8 mouse cellular contexts compared by ENCODE assay signal in genomic region chr16:4831650-4832419, GRCm38 (mm10). TPM values are rescaled to one million over a fixed set of nuclear protein-coding genes. Genes with fewer than 3 reads are reported as not detected.
DNase-seq lines count a peak whose midpoint lies in the region; ATAC-seq and TF ChIP-seq lines count a peak whose summit lies in the region.

No protein-coding gene starts in this region.

- 52% methylated on average over 15 of the region's 15 CpGs for WGBS in liver, postnatal 0 days (ENCODE audit: insufficient replicate concordance)

- H3K4me3 ChIP-seq in liver, postnatal 0 days (ENCODE audit: low read depth, low read length): no peak overlapping the region

- peaks cover 4% of the 10 kb centered on the region; the same call in 1 of the 2 replicates for H3K4me1 ChIP-seq in liver, postnatal 0 days (ENCODE audit: insufficient read depth)

- peak; percentile 46 to 78 for DNase-seq in adrenal gland, adult (ENCODE audit: inconsistent age in 2 of 2, low spot score in 1 of 2)
- DNase-seq in adrenal gland, adult 18-20 months (ENCODE audit: low spot score in 2 of 2): no peak
- DNase-seq in thymus, postnatal 14 days: peak; percentile 14
- no peak for DNase-seq in thymus, postnatal 10 days (ENCODE audit: low spot score in 2 of 2)
- peak; percentile 60 for DNase-seq in liver, postnatal 0 days
- no peak for DNase-seq in urinary bladder, postnatal 10 days (ENCODE audit: low spot score)
- no peak for DNase-seq in heart, adult 9 months (ENCODE audit: low spot score in 2 of 2)
- no peak for DNase-seq in thymus, postnatal 25 days

- no peak overlapping the region for H3K4me2 ChIP-seq in liver, postnatal 0 days (ENCODE audit: low read depth, low read length)

- peak overlapping the region; percentile 39; the same call in 1 of the 2 replicates for H3K27ac ChIP-seq in liver, postnatal 0 days (ENCODE audit: low read depth)

- peak; percentile 14 for ATAC-seq in liver, postnatal 0 days

- no peak for TF ChIP-seq EP300 in liver, postnatal 0 days (IDR thresholded peaks at IDR 0.05; ENCODE audit: low read depth)

- no peak overlapping the region for H3K9ac ChIP-seq in liver, postnatal 0 days (replicated peaks)

- TF ChIP-seq CTCF in liver, postnatal 0 days (IDR thresholded peaks at IDR 0.05; ENCODE audit: low read depth): peak; percentile 49

- H3K27me3 ChIP-seq in liver, postnatal 0 days (ENCODE audit: insufficient read depth, low read length): no peaks in the 10 kb centered on the region

- H3K36me3 ChIP-seq in liver, postnatal 0 days (replicated peaks; ENCODE audit: insufficient read depth, low read length): no peaks in the 10 kb centered on the region

- no peaks in the 10 kb centered on the region for H3K9me3 ChIP-seq in liver, postnatal 0 days (ENCODE audit: low read length)

RNA-seq across cellular contexts. Expression of gene 4930562C15Rik, which starts 3.4 kb away (rescaled TPM):
- not detected for total RNA-seq in adrenal gland, adult 18-20 months (2021)
- polyA plus RNA-seq in liver, postnatal 0 days (2015; fragmentation: Nextera tagmentation; extraction: Ambion mirVana): 0.09 TPM in 1 of 2 replicates, not detected in the other

RNA-seq across cellular contexts. Expression of gene Cdip1, which starts 41.7 kb away (rescaled TPM):
- 100 to 1,000 TPM; 121 to 147 TPM for total RNA-seq in adrenal gland, adult 18-20 months (2021)
- polyA plus RNA-seq in liver, postnatal 0 days (2015; fragmentation: Nextera tagmentation; extraction: Ambion mirVana): 46.8 and 50.3 TPM in 2 replicates

RNA-seq across cellular contexts. Expression of gene Ubald1, which starts 48.3 kb away (rescaled TPM):
- total RNA-seq in adrenal gland, adult 18-20 months (2021): 10 to 100 TPM; 33.3 to 39.0 TPM
- 15.6 and 16.7 TPM in 2 replicates for polyA plus RNA-seq in liver, postnatal 0 days (2015; fragmentation: Nextera tagmentation; extraction: Ambion mirVana)

RNA-seq across cellular contexts. Expression of gene Mgrn1, which starts 54.2 kb away (rescaled TPM):
- 10 to 100 TPM; 83.7 to 86.4 TPM for total RNA-seq in adrenal gland, adult 18-20 months (2021)
- 34.8 and 36.7 TPM in 2 replicates for polyA plus RNA-seq in liver, postnatal 0 days (2015; fragmentation: Nextera tagmentation; extraction: Ambion mirVana)

Comparison
In these comparisons a context has a peak if more than half of its experiments do, and no peak if none do; other contexts are left out.
1. DNase-seq: peak in adrenal gland, adult (2 of 2), thymus, postnatal 14 days (single experiment) and liver, postnatal 0 days (single experiment); none in adrenal gland, adult 18-20 months (0 of 2), thymus, postnatal 10 days (0 of 2), urinary bladder, postnatal 10 days (single experiment), heart, adult 9 months (0 of 2) and thymus, postnatal 25 days (single experiment).